14 mouse cellular contexts compared by ENCODE assay signal in the genomic region with DNA sequence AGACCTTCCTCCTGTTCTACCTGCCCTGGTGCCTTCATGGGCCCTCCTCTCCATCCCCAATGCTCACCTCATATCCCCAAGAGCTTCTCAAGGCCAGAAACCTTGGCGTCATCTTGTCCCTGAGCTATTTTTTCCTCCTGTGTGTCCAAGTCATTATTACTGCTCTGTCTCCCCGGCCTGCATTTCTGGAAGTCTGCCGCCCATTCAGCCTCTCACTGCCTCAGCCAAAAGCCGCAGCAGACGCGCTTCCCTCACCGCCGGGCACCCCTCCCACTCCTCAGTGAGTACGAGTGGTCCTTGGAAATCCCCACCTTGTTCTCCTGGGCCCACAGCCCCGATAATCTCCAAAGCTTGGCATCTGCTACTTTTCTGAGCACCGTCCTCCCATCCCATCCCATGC. TPM values are rescaled to one million over a fixed set of nuclear protein-coding genes. Genes with fewer than 3 reads are reported as not detected.
DNase-seq lines count a peak whose midpoint lies in the region; ATAC-seq and TF ChIP-seq lines count a peak whose summit lies in the region.
"Had no signal": no experiment of that assay in that cellular context is flagged by ENCODE, and none has a peak within 500 bp of the region (broad histone marks: within the 10 kb centered on the region; RNA-seq: fewer than 3 reads in every experiment).

No protein-coding gene starts in this region.

- no peaks in the 10 kb centered on the region for H3K36me3 ChIP-seq in lung, postnatal 0 days (ENCODE audit: insufficient read depth, low read length)
- H3K36me3 ChIP-seq: hindbrain, embryonic 12.5 days; limb, embryonic 13.5 days had no signal

- H3K4me1 ChIP-seq in lung, postnatal 0 days (ENCODE audit: insufficient read depth, low read depth, low read length): peaks cover 6% of the 10 kb centered on the region

- 37% methylated on average over 11 of the region's 11 CpGs for WGBS in lung, postnatal 0 days

- H3K9ac ChIP-seq in lung, postnatal 0 days (replicated peaks; ENCODE audit: low read depth): no peak overlapping the region
- H3K9ac ChIP-seq: hindbrain, embryonic 12.5 days; limb, embryonic 13.5 days had no signal

- peak; percentile 76 for DNase-seq in lung, postnatal 10 days
- DNase-seq in lung, postnatal 0 days (ENCODE audit: low spot score): no peak
- peak; percentile 76 for DNase-seq in brain, adult 2 months (ENCODE audit: low read depth, low spot score)
- peak; percentile 58 for DNase-seq in cerebellum, adult 8-10 months
- DNase-seq in gastrocnemius, postnatal 25 days: peak; percentile 36
- DNase-seq in yolk sac, embryonic 10.5 days (ENCODE audit: low spot score): no peak
- no peak for DNase-seq in urinary bladder, adult 18-20 months (ENCODE audit: low spot score in 2 of 2)
- DNase-seq: kidney, postnatal 25 days; lung, adult 18-20 months had no signal

- no peak for ATAC-seq in lung, postnatal 0 days
- ATAC-seq: intestine, embryonic 16.5 days had no signal

- 0 out of 2 replicates have a peak, but pooled peaks cover 12% of the 10 kb centered on the region for H3K27me3 ChIP-seq in lung, postnatal 0 days (replicated peaks; ENCODE audit: insufficient read depth, low read length)

- no peak overlapping the region for H3K27ac ChIP-seq in lung, postnatal 0 days (ENCODE audit: low read length)
- H3K27ac ChIP-seq: hindbrain, embryonic 12.5 days; limb, embryonic 13.5 days had no signal

- TF ChIP-seq CTCF in lung, postnatal 0 days (IDR thresholded peaks at IDR 0.05): no peak

- no peak overlapping the region for H3K4me3 ChIP-seq in lung, postnatal 0 days (ENCODE audit: low read depth, low read length)
- H3K4me3 ChIP-seq: hindbrain, embryonic 12.5 days; limb, embryonic 13.5 days; megakaryocyte, embryonic 14.5 days had no signal

- H3K4me2 ChIP-seq in lung, postnatal 0 days (replicated peaks; ENCODE audit: low read depth, low read length): no peak overlapping the region
- H3K4me2 ChIP-seq: heart, embryonic 11.5 days; hindbrain, embryonic 12.5 days; limb, embryonic 13.5 days had no signal

- H3K9me3 ChIP-seq in lung, postnatal 0 days (ENCODE audit: low read length): no peaks in the 10 kb centered on the region
- H3K9me3 ChIP-seq: hindbrain, embryonic 12.5 days; limb, embryonic 13.5 days; megakaryocyte, embryonic 14.5 days had no signal

- TF ChIP-seq EP300 in lung, postnatal 0 days (IDR thresholded peaks at IDR 0.05): no peak

RNA-seq across cellular contexts. Expression of a gene that starts 3.8 kb away (rescaled TPM):
- polyA plus RNA-seq in lung, postnatal 0 days (2015; fragmentation: Nextera tagmentation; extraction: Ambion mirVana): 22.4 and 25.7 TPM in 2 replicates
- total RNA-seq in gastrocnemius, postnatal 25 days (2021): 1 to 10 TPM; 1.3 to 1.6 TPM

Comparison
In these comparisons a context has a peak if more than half of its experiments do, and no peak if none do; other contexts are left out.
1. DNase-seq: peak in lung, postnatal 10 days (single experiment), brain, adult 2 months (single experiment), cerebellum, adult 8-10 months (single experiment) and gastrocnemius, postnatal 25 days (single experiment); none in lung, postnatal 0 days (single experiment), yolk sac, embryonic 10.5 days (single experiment) and urinary bladder, adult 18-20 months (0 of 2).